Mouse (Mus musculus) urinary bladder, postnatal 25 days (tissue): ENCODE measurements at regions not wholly inside any gene's neighbourhood (a gene's known extent, or its start where the extent isn't known, plus 50 kb on each side); places are given as distances from the start of the nearest gene placed in this dataset.

Source experiments
- DNase-seq: peaks from one replicate; pipeline ENCODE4 v3.0.0; 2022; ENCODE audit warnings: low spot score

GRCm38 (mm10) chr5:119400223-119400935 is 270.1 kb upstream of the Tbx3 start:
- no peak for DNase-seq

- DNase-seq = no peak
Measured at GRCm38 (mm10) chr5:119401915-119402314, 268.6 kb upstream of the Tbx3 start.

- no peak for DNase-seq
Measured at GRCm38 (mm10) chr5:119402651-119403050, 267.8 kb upstream of the Tbx3 start.

- DNase-seq = no peak
Measured at GRCm38 (mm10) chr5:119410966-119411365, 259.5 kb upstream of the Tbx3 start.

- no peak for DNase-seq
Measured at GRCm38 (mm10) chr5:119415835-119416234, 254.6 kb upstream of the Tbx3 start.

GRCm38 (mm10) chr5:119418486-119418885 is 252.0 kb upstream of the Tbx3 start:
- no peak for DNase-seq

- peak; percentile 37 for DNase-seq
Measured at GRCm38 (mm10) chr5:119427511-119428019, 242.9 kb upstream of the Tbx3 start.

GRCm38 (mm10) chr5:119431271-119431756 is 239.2 kb upstream of the Tbx3 start:
- DNase-seq = no peak

- no peak for DNase-seq
Measured at GRCm38 (mm10) chr5:119434572-119434971, 235.9 kb upstream of the Tbx3 start.

- DNase-seq = no peak
Measured at GRCm38 (mm10) chr5:119448494-119448893, 222.0 kb upstream of the Tbx3 start.

- DNase-seq = no peak
Measured at GRCm38 (mm10) chr5:119449166-119449565, 221.3 kb upstream of the Tbx3 start.

GRCm38 (mm10) chr5:119459751-119460150 is 210.7 kb upstream of the Tbx3 start:
- no peak for DNase-seq

GRCm38 (mm10) chr5:119462659-119463530 is 207.6 kb upstream of the Tbx3 start:
- no peak for DNase-seq

- DNase-seq = no peak
Measured at GRCm38 (mm10) chr5:119464553-119464952, 205.9 kb upstream of the Tbx3 start.

- no peak for DNase-seq
Measured at GRCm38 (mm10) chr5:119467346-119468085, 203.0 kb upstream of the Tbx3 start.

GRCm38 (mm10) chr5:119477926-119478325 is 192.5 kb upstream of the Tbx3 start:
- no peak for DNase-seq

- no peak for DNase-seq
Measured at GRCm38 (mm10) chr5:119478331-119478730, 192.1 kb upstream of the Tbx3 start.

- no peak for DNase-seq
Measured at GRCm38 (mm10) chr5:119480191-119481190, 190.0 kb upstream of the Tbx3 start.

GRCm38 (mm10) chr5:119483706-119484105 is 186.8 kb upstream of the Tbx3 start:
- no peak for DNase-seq

- DNase-seq = no peak
Measured at GRCm38 (mm10) chr5:119486196-119486595, 184.3 kb upstream of the Tbx3 start.

- no peak for DNase-seq
Measured at GRCm38 (mm10) chr5:119487184-119487583, 183.3 kb upstream of the Tbx3 start.
